Mouse (Mus musculus): ENCODE data around the gene Rasal2.

DNA sequence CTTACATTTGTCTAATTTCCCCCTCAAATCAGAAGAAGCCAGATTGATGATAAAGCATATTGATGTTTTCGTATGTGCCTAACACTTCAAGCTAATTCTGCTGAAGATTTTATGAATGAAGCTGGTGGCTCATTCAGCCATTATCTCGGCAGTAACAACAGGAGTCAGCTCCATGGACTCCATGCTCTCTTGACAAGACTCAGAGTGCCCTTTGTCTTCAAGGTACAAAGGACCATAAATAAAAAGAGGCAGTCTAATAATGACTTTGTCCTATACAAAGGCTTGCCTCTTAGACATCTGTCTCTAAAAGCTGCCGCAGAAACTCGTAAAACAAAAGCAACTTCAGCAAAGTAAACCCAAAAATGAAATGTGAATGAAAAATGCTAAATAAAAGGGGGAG is 24.4 kb downstream of the Rasal2 start:
- TF ChIP-seq POLR2A (IDR thresholded peaks at IDR 0.05; ENCODE audit: control insufficient read depth, low read depth, low read length) = no peak
- TF ChIP-seq CTCF (IDR thresholded peaks at IDR 0.05; ENCODE audit: control insufficient read depth, insufficient read depth, insufficient replicate concordance, low read depth, low read length) = no peak
